Mouse (Mus musculus): Measurements from ENCODE around the gene Igdcc3.

DNA sequence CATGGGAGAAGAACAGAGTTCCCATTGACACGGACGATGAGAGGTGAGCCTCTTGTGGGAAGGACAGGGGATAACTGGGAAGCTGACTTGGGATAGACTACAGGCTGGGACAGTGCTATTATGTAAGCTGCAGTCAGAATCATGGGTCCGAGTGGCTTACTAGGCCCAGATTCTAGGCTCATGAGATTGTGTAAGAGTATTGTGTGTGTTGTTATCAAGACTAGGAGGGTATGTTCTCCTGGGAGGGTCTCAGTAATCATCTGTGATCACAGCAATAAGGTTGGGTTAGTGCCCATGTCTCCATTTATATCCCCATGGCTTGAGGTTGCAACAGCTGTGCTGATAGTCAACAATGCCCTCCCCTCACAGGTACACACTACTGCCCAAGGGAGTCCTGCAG, 36.5 kb downstream of the Igdcc3 start:
- TF ChIP-seq CTCF (IDR thresholded peaks at IDR 0.05; ENCODE audit: low read depth) (no peak), EP300 (IDR thresholded peaks at IDR 0.05; ENCODE audit: low read depth) (no peak)
